Mouse (Mus musculus): ENCODE measurements around the gene Med15. TPM values are rescaled to one million over a fixed set of nuclear protein-coding genes. Genes with fewer than 3 reads are reported as not detected.

The Med15 gene
- polyA plus RNA-seq, 1 experiment from 2014 or later: 47.1 TPM

DNA sequence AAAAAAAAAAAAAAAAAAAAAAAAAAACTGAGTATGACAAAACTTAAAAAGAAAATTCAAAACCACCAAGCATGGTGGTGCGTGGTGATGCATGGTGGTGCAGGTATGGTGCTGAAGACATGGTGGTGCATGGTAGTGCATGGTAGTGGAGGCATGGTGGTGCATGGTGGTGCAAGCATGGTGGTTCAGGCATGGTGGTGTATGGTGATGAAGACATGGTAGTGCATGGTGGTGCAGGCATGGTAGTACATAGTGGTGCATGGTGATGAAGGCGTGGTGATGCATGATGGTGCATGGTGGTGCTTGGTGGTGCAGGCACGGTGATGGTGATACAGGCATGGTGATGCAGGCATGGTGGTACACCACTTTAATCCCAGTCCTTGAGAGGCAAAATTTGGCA lies 8.2 kb downstream of the Med15 start:
- 91% methylated on average over 3 of the region's 3 CpGs for WGBS
- Histone ChIP-seq H3K4me2 (ENCODE audit: low read depth, low read length) (no peak overlapping the region), H3K36me3 (ENCODE audit: control insufficient read depth, insufficient read depth, low read length) (no peaks in the 10 kb centered on the region), H3K27ac (ENCODE audit: low read length) (no peak overlapping the region), H3K9me3 (ENCODE audit: control insufficient read depth, low read length) (no peaks in the 10 kb centered on the region), H3K9ac (ENCODE audit: low read length) (no peak overlapping the region), H3K27me3 (ENCODE audit: control insufficient read depth, insufficient read depth, low read depth, low read length) (no peaks in the 10 kb centered on the region), H3K4me1 (replicated peaks; ENCODE audit: control insufficient read depth, insufficient read depth, low read length) (peaks cover 19% of the 10 kb centered on the region), H3K4me3 (ENCODE audit: low read length) (no peak overlapping the region)
- ATAC-seq (ENCODE audit: low read depth): no peak

DNA sequence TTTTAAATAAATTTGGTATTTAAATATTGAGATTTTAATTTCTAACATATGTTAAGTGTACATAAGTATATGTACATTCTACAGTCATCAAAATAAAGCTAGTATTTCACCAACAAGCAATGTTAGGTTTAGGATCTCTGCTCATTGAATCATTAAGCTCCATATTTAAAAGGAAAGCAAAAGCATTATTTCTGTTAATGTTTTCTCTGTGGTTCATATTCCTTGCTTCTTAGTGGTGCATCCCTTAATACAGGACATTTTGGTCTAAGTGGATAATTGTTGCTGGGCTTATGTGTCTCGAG lies 9.4 kb downstream of the Med15 start:
- Histone ChIP-seq H3K4me1 (replicated peaks; ENCODE audit: control insufficient read depth, insufficient read depth, low read length) (peaks cover 19% of the 10 kb centered on the region), H3K27me3 (ENCODE audit: control insufficient read depth, insufficient read depth, low read depth, low read length) (no peaks in the 10 kb centered on the region), H3K9ac (ENCODE audit: low read length) (no peak overlapping the region), H3K4me2 (ENCODE audit: low read depth, low read length) (peak overlapping the region; percentile 50; the same call in 1 of the 2 replicates), H3K27ac (ENCODE audit: low read length) (no peak overlapping the region), H3K4me3 (ENCODE audit: low read length) (peak overlapping the region; percentile 95; the same call in 1 of the 2 replicates), H3K36me3 (ENCODE audit: control insufficient read depth, insufficient read depth, low read length) (no peaks in the 10 kb centered on the region), H3K9me3 (ENCODE audit: control insufficient read depth, low read length) (no peaks in the 10 kb centered on the region)
- WGBS: 78% methylated on average over 1 of the region's 1 CpGs
- ATAC-seq (ENCODE audit: low read depth): no peak

DNA sequence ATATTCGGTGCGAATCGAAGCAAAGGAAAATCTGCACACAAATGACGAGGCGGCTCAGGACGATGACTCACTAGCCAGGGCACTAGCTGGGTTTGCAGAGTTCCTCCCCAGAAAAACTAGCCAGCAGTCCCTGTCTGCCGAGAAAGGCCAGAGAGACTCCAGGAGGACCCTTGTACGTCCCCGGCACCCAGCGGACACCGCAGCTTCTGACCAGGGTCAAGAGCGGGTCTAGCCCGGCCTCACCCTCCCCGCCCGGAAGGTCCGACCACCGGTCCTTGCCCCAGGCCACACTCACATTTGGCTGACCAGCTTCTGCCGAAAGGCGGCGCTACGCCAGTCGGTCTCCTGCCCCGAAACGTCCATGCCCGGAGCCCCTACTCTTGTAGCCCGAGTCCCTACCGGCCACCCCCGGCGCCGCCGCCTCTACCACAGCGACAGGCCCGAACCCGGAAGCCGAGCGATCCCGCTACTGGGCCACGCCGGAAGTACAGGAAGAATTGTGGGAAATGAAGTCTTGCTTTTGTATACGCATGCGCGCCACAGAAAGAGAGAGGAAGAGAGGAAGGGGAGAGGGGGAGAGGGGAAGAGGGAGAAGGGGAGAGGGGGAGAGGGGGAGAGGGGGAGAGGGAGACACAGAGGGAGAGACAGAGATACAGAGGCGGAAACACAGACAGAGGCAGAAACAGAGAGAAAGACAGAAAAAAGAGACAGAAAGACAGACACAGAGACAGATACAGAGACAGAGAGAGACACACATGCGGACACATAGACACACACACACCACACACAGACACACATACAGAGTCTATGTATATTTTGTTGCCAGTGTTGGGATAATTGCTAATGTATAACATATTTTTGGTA lies 10.0 kb downstream of the Med15 start:
- Histone ChIP-seq H3K4me2 (ENCODE audit: low read depth, low read length) (peak overlapping the region; percentile 86), H3K36me3 (ENCODE audit: control insufficient read depth, insufficient read depth, low read length) (no peaks in the 10 kb centered on the region), H3K27ac (ENCODE audit: low read length) (peak overlapping the region; percentile 83), H3K4me1 (replicated peaks; ENCODE audit: control insufficient read depth, insufficient read depth, low read length) (peaks cover 19% of the 10 kb centered on the region), H3K9me3 (ENCODE audit: control insufficient read depth, low read length) (no peaks in the 10 kb centered on the region), H3K9ac (ENCODE audit: low read length) (peak overlapping the region; percentile 95), H3K27me3 (ENCODE audit: control insufficient read depth, insufficient read depth, low read depth, low read length) (no peaks in the 10 kb centered on the region), H3K4me3 (ENCODE audit: low read length) (peak overlapping the region; percentile 95)
- 2% methylated on average over 42 of the region's 44 CpGs for WGBS
- ATAC-seq (ENCODE audit: low read depth): peak; percentile 90

DNA sequence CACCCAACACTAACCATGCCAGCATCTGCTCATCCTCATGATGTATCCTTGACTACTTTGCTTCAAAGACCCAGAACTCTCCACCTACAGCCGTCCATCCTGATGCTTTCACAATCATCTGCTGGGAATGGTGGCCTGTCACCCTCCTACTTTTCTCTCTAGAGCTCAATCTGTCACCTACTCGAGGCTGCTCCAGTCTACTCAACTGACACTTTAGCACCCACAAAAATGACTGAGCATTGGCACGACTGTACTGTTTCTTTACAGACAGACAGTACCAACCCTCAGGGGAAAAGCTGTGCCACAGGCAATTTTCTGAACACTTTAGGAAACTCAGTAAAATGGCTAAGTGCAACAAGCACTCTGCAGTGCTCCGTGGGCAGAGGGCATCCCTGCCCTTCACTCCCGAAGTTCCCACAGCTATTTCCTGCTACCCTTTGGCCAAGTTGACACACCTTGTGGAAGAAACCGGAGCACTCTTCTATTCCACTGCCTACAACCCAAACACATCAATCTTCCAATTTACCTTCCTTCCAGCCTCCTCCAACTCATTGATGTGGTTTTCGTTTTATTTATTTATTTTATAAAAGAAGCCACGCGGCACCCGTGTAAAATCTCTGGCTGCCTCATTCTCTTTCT lies 10.8 kb downstream of the Med15 start:
- H3K27me3 ChIP-seq (ENCODE audit: control insufficient read depth, insufficient read depth, low read depth, low read length): no peaks in the 10 kb centered on the region
- H3K9me3 ChIP-seq (ENCODE audit: control insufficient read depth, low read length): no peaks in the 10 kb centered on the region
- 3% methylated on average over 10 of the region's 10 CpGs for WGBS
- peaks cover 16% of the 10 kb centered on the region for H3K4me1 ChIP-seq (replicated peaks; ENCODE audit: control insufficient read depth, insufficient read depth, low read length)
- H3K27ac ChIP-seq (ENCODE audit: low read length): peak overlapping the region; percentile 83
- ATAC-seq (ENCODE audit: low read depth): peak; percentile 27; the same call in 1 of the 2 replicates
- H3K9ac ChIP-seq (ENCODE audit: low read length): peak overlapping the region; percentile 95
- peak overlapping the region; percentile 95 for H3K4me3 ChIP-seq (ENCODE audit: low read length)
- no peaks in the 10 kb centered on the region for H3K36me3 ChIP-seq (ENCODE audit: control insufficient read depth, insufficient read depth, low read length)
- H3K4me2 ChIP-seq (ENCODE audit: low read depth, low read length): peak overlapping the region; percentile 86

DNA sequence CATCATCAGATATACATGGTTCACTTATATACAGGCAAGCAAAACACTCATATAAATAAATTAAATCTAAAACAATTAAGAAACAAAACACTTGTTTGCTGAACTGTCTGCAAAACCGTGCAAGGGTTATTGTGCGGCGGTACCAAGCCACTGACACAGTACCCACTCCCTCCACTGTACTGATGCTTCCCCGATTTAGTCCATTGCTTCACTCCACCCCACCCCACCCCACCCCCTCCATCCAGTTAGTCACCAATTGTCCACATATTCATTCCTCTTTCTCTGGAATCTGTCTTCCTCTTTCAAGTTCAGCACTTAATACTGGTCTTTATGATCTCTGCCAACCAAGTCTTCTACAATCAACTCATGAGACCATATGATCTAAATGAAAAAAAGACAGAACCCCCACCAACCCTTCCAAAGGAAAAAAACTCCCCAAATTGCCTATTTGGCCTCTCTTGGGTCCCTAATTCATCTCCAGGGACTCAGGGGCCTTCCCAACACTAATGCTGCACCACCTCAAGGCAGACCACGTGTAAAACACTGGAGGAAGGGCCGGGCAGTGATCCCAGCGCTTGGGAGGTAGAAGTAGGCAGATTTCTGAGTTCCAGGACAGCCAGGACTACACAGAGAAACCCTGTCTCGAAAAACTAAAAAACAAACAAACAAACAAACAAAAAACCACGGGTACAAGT lies 11.4 kb downstream of the Med15 start:
- Histone ChIP-seq H3K36me3 (ENCODE audit: control insufficient read depth, insufficient read depth, low read length) (no peaks in the 10 kb centered on the region), H3K27me3 (ENCODE audit: control insufficient read depth, insufficient read depth, low read depth, low read length) (no peaks in the 10 kb centered on the region), H3K4me2 (ENCODE audit: low read depth, low read length) (peak overlapping the region; percentile 86), H3K4me1 (replicated peaks; ENCODE audit: control insufficient read depth, insufficient read depth, low read length) (peaks cover 14% of the 10 kb centered on the region), H3K9me3 (ENCODE audit: control insufficient read depth, low read length) (no peaks in the 10 kb centered on the region), H3K27ac (ENCODE audit: low read length) (no peak overlapping the region), H3K9ac (ENCODE audit: low read length) (peak overlapping the region; percentile 95), H3K4me3 (ENCODE audit: low read length) (peak overlapping the region; percentile 95)
- no peak for ATAC-seq (ENCODE audit: low read depth)
- WGBS: 55% methylated on average over 9 of the region's 9 CpGs

DNA sequence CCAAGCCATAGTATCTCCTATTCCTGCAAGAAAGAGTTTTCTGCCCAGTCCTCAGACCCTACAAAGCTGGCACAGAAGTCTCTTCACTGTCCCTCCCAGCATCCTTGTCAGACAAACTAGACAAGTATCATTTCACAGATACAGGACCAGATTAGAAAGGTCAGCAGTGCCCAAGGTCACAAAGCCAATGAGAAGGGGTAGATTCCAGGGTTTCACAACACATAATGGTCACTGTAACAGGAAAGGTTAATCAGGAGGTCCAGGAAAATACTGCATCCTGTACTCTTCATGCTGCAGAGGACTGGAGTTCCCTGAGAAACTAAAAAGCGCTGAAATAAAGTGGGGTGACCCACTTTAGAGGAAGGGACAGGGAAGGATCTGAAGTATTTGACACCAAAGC lies 14.9 kb downstream of the Med15 start:
- H3K9ac ChIP-seq (ENCODE audit: low read length): no peak overlapping the region
- no peak overlapping the region for H3K4me2 ChIP-seq (ENCODE audit: low read depth, low read length)
- no peak overlapping the region for H3K4me3 ChIP-seq (ENCODE audit: low read length)
- WGBS: 69% methylated on average over 1 of the region's 1 CpGs
- ATAC-seq (ENCODE audit: low read depth): no peak
- H3K36me3 ChIP-seq (ENCODE audit: control insufficient read depth, insufficient read depth, low read length): no peaks in the 10 kb centered on the region
- H3K4me1 ChIP-seq (replicated peaks; ENCODE audit: control insufficient read depth, insufficient read depth, low read length): peaks cover 14% of the 10 kb centered on the region
- no peaks in the 10 kb centered on the region for H3K9me3 ChIP-seq (ENCODE audit: control insufficient read depth, low read length)
- no peak overlapping the region for H3K27ac ChIP-seq (ENCODE audit: low read length)
- H3K27me3 ChIP-seq (ENCODE audit: control insufficient read depth, insufficient read depth, low read depth, low read length): no peaks in the 10 kb centered on the region

DNA sequence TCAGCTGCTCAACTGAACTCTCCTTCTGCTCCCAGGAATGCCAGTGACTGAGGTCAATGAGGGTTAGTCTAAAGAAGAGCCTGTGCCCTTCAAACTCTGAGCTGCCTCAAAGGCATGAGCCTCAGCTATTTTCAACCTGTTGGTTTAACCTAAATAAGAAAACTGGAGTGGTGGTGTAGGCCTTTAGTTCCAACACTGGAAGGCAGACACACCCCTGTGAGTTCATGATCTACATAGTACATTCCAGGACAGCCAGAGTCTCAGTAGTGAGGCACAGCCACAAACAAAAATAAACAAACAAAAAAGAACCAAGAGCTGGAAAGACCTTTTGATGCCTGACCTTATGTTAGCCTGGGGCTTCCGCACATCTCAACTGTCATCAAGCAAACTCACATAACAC lies 25.1 kb downstream of the Med15 start:
- Histone ChIP-seq H3K4me2 (ENCODE audit: low read depth, low read length) (no peak overlapping the region), H3K9me3 (ENCODE audit: control insufficient read depth, low read length) (no peaks in the 10 kb centered on the region), H3K27me3 (ENCODE audit: control insufficient read depth, insufficient read depth, low read depth, low read length) (no peaks in the 10 kb centered on the region), H3K4me1 (replicated peaks; ENCODE audit: control insufficient read depth, insufficient read depth, low read length) (no peaks in the 10 kb centered on the region), H3K27ac (ENCODE audit: low read length) (no peak overlapping the region), H3K9ac (ENCODE audit: low read length) (no peak overlapping the region), H3K36me3 (ENCODE audit: control insufficient read depth, insufficient read depth, low read length) (peaks cover 2% of the 10 kb centered on the region; the same call in 1 of the 2 replicates), H3K4me3 (ENCODE audit: low read length) (no peak overlapping the region)
- 76% methylated on average over 1 of the region's 1 CpGs for WGBS
- no peak for ATAC-seq (ENCODE audit: low read depth)

DNA sequence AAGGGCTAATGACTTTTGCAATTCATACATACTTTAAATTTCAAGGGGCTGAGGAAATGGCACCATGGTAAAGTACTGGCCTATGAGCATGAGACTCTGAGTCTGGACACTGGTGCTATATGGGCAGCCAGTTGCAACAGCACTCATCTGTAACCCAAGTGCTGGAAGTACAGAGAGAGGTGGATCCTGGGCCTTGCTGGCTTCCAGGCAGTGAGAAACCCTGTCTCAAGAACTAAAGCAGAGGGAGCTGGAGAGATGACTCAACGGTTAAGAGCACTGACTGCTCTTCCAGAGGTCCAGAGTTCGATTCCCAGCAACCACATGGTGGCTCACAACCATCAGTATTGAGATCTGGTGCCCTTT lies 31.7 kb downstream of the Med15 start:
- Histone ChIP-seq H3K36me3 (ENCODE audit: control insufficient read depth, insufficient read depth, low read length) (peaks cover 12% of the 10 kb centered on the region), H3K27ac (ENCODE audit: low read length) (no peak overlapping the region), H3K9me3 (ENCODE audit: control insufficient read depth, low read length) (no peaks in the 10 kb centered on the region), H3K4me3 (ENCODE audit: low read length) (no peak overlapping the region), H3K4me1 (replicated peaks; ENCODE audit: control insufficient read depth, insufficient read depth, low read length) (no peaks in the 10 kb centered on the region), H3K4me2 (ENCODE audit: low read depth, low read length) (no peak overlapping the region), H3K9ac (ENCODE audit: low read length) (no peak overlapping the region), H3K27me3 (ENCODE audit: control insufficient read depth, insufficient read depth, low read depth, low read length) (no peaks in the 10 kb centered on the region)
- 83% methylated on average over 2 of the region's 2 CpGs for WGBS
- no peak for ATAC-seq (ENCODE audit: low read depth)

DNA sequence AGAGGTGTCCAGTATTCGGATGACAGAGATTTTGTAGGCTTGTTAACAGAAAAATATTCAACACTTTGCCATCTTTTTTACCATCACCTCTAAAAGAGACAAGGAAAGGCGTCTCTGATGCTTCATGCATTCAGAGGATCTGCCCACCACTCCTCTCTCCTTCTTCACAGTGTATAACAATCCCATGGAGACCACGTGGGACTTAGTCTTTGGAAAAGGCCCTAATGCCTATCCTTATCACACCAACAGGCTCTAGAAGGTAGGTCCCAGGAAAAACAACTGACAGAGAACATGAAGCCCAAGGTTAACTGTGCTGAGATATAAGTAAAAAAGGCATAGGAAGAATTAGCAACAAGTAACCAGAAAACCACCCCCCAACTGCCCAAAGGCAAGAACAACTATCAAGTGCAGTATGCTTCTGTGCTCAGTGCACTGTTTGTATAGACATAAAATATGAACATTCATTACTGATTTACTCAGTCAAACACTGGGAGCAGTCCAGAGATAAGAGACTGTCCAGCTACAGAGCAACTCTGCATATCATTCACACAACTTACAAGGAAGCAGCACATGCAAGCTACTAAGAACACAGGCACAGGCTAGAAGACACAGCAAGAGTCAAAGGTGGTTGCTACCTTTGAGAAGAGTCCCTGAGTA lies 32.2 kb downstream of the Med15 start:
- no peaks in the 10 kb centered on the region for H3K4me1 ChIP-seq (replicated peaks; ENCODE audit: control insufficient read depth, insufficient read depth, low read length)
- H3K27me3 ChIP-seq (ENCODE audit: control insufficient read depth, insufficient read depth, low read depth, low read length): no peaks in the 10 kb centered on the region
- 83% methylated on average over 3 of the region's 3 CpGs for WGBS
- no peak overlapping the region for H3K27ac ChIP-seq (ENCODE audit: low read length)
- no peaks in the 10 kb centered on the region for H3K9me3 ChIP-seq (ENCODE audit: control insufficient read depth, low read length)
- ATAC-seq (ENCODE audit: low read depth): no peak
- no peak overlapping the region for H3K4me2 ChIP-seq (ENCODE audit: low read depth, low read length)
- H3K9ac ChIP-seq (ENCODE audit: low read length): no peak overlapping the region
- H3K36me3 ChIP-seq (ENCODE audit: control insufficient read depth, insufficient read depth, low read length): peaks cover 16% of the 10 kb centered on the region
- no peak overlapping the region for H3K4me3 ChIP-seq (ENCODE audit: low read length)
